Mouse (Mus musculus) lung, embryonic 16.5 days (tissue): ENCODE measurements around the gene Map3k12. TPM values are rescaled to one million over a fixed set of nuclear protein-coding genes. Genes with fewer than 3 reads are reported as not detected.
A peak's percentile ranks its signal among the peaks of the same experiment; 100 is the strongest.

Source experiments
- ATAC-seq: fragments of 200-750 bp; cut with Nextera tagmentation; 2 replicates; pipeline ENCODE4 v1.8.0; 2017; ENCODE audit warnings: low read depth, mild to moderate bottlenecking, moderate library complexity
- H3K27ac ChIP-seq: fragments of 300-500 bp; sonication (generic); 2 replicates; pipeline ENCODE4 v1.5.1; 2014; ENCODE audit warnings: mild to moderate bottlenecking, control low read depth, low read length
- H3K27me3 ChIP-seq: fragments of 300-500 bp; sonication (generic); 2 replicates; pipeline ENCODE4 v1.6.1; 2014; ENCODE audit warnings: low read depth, low read length, mixed read lengths; ENCODE audit not compliant: control insufficient read depth, insufficient read depth
- H3K36me3 ChIP-seq: fragments of 300-500 bp; sonication (generic); 2 replicates; pipeline ENCODE4 v1.6.1; 2014; ENCODE audit warnings: low read length; ENCODE audit not compliant: control insufficient read depth, insufficient read depth
- H3K4me1 ChIP-seq: fragments of 300-500 bp; sonication (generic); replicated peaks from 2 replicates; pipeline ENCODE4 v1.6.1; 2014; ENCODE audit warnings: low read length, mixed read lengths; ENCODE audit not compliant: control insufficient read depth, insufficient read depth
- H3K4me2 ChIP-seq: fragments of 300-500 bp; sonication (generic); 2 replicates; pipeline ENCODE4 v1.6.1; 2014; ENCODE audit warnings: low read depth, low read length, control low read depth
- H3K4me3 ChIP-seq: fragments of 300-500 bp; sonication (generic); 2 replicates; pipeline ENCODE4 v1.5.1; 2014; ENCODE audit warnings: mild to moderate bottlenecking, low read length, control low read depth
- H3K9ac ChIP-seq: fragments of 300-500 bp; sonication (generic); 2 replicates; pipeline ENCODE4 v1.6.1; 2014; ENCODE audit warnings: low read length, control low read depth
- H3K9me3 ChIP-seq: fragments of 300-500 bp; sonication (generic); 2 replicates; pipeline ENCODE4 v1.6.1; 2016; ENCODE audit warnings: low read length; ENCODE audit not compliant: control insufficient read depth
- WGBS: fragments of 180-500 bp; shearing (Covaris S2); extraction: QIAGEN DNeasy Blood & Tissue Kit; methylation state at CpG from one replicate; pipeline ENCODE4 v1.1.7; 2014; 5-methylcytosine and 5-hydroxymethylcytosine counted together
- polyA plus RNA-seq: library from polyadenylated mRNA; unstranded; fragments of >200 nt; fragmentation: Nextera tagmentation; extraction: Ambion mirVana; gene quantifications from 2 replicates; pipeline ENCODE4 v1.2.1, GENCODE M21; 2015

Gene Map3k12
- polyA plus RNA-seq, 1 experiment from 2014 or later, result 13.2 TPM

DNA sequence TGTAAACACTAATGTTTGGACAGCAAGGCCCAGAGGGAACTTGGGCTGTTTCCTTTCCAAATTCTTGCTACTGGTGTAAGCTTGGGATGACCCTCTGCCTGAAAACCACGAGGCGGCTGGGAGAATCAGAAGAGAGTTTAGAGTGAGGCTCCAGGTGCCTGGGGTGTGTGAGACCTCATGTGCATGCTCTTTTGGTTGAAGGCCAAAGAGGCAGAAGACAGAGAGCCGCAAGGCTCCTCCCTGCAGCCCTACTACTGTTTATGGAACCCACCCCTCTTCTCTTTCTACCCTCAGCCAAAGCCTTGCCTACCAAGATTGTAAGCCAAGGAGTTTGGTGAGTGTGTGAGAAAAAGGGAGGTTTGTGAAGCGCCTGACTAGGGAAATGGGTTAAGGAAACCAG is 1.1 kb downstream of the Map3k12 start:
- no peak for ATAC-seq
- Histone ChIP-seq H3K4me2 (peak overlapping the region; percentile 89), H3K9ac (peak overlapping the region; percentile 64), H3K27me3 (no peaks in the 10 kb centered on the region), H3K36me3 (no peaks in the 10 kb centered on the region), H3K27ac (peak overlapping the region; percentile 33; the same call in 1 of the 2 replicates), H3K4me3 (peak overlapping the region; percentile 60), H3K4me1 (peaks cover 26% of the 10 kb centered on the region), H3K9me3 (no peaks in the 10 kb centered on the region)
- 42% methylated on average over 4 of the region's 4 CpGs for WGBS

DNA sequence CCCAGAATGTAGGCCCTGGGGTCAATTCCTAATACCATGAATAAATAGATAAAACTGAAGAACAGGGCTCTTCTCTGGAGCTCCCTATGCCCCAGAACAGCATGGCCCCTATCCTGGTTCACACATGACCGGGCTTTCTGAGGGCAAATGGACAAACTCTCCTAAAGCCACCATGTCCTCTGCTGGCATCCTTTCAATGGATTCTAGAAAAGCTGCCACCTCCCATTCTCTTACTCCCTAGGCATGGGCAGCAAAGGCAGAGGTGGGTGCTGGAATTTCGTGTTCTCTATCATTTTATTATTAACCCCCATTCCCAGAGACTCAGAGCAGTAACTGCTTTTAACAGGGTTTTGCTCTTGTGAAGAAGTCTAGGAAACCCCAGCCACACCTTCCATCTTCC is 1.6 kb downstream of the Map3k12 start:
- H3K4me1 ChIP-seq, result peaks cover 26% of the 10 kb centered on the region
- no peak overlapping the region for H3K27ac ChIP-seq
- H3K9me3 ChIP-seq, result no peaks in the 10 kb centered on the region
- H3K9ac ChIP-seq, result no peak overlapping the region
- H3K36me3 ChIP-seq, result no peaks in the 10 kb centered on the region
- H3K4me3 ChIP-seq, result no peak overlapping the region
- no peak for ATAC-seq
- H3K27me3 ChIP-seq, result no peaks in the 10 kb centered on the region
- WGBS, result 79% methylated on average over 2 of the region's 2 CpGs
- 0 out of 2 replicates have a peak overlapping the region, but pooled peaks have one; percentile 89 for H3K4me2 ChIP-seq

DNA sequence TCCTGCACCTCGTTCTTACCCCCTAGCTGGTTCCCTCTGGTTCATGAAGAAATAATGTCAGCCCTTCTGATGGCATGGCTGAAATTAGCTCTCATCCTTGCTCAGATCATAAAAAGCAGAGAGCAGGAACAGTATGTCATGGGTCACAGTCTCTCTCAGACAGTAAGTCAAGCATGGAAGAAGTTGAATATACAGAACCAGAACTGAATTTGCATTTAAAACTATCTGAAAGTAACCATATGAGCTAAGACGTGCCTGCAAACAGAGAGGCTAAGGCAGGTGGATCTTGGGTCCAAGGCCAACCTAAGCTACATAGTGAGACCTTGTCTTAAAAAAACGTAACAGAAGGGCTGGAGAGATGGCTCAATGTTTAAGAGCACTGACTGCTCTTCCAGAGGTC is 3.9 kb downstream of the Map3k12 start:
- ATAC-seq, result no peak
- no peak overlapping the region for H3K27ac ChIP-seq
- H3K9ac ChIP-seq, result no peak overlapping the region
- no peak overlapping the region for H3K4me3 ChIP-seq
- WGBS, result 73% methylated on average over 3 of the region's 3 CpGs
- H3K36me3 ChIP-seq, result no peaks in the 10 kb centered on the region
- peaks cover 25% of the 10 kb centered on the region for H3K4me1 ChIP-seq
- H3K27me3 ChIP-seq, result no peaks in the 10 kb centered on the region
- no peak overlapping the region for H3K4me2 ChIP-seq
- H3K9me3 ChIP-seq, result no peaks in the 10 kb centered on the region

DNA sequence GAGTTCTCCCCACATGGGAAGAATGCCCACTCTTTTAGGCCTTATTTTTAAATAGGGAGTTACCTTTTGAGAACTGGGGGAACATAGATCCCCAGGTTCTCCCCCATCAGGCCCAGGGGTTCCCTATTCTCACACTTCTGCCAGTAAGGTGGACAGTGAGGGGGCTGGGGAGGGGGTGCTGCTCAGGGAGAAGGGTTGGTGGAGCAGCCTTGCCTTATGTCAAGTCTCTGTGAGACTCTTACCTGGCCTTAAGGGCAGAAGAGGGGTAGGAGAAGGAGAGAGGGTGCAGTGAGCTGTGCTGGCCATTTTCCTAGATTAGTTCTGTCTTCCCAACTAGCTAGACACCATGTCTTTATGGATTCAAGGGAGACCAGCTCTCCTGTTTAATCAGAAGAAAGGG is 4.4 kb downstream of the Map3k12 start:
- H3K27me3 ChIP-seq, result no peaks in the 10 kb centered on the region
- H3K36me3 ChIP-seq, result no peaks in the 10 kb centered on the region
- no peak overlapping the region for H3K4me3 ChIP-seq
- no peak for ATAC-seq
- H3K27ac ChIP-seq, result no peak overlapping the region
- H3K9ac ChIP-seq, result no peak overlapping the region
- H3K4me2 ChIP-seq, result no peak overlapping the region
- H3K9me3 ChIP-seq, result no peaks in the 10 kb centered on the region
- peaks cover 25% of the 10 kb centered on the region for H3K4me1 ChIP-seq

DNA sequence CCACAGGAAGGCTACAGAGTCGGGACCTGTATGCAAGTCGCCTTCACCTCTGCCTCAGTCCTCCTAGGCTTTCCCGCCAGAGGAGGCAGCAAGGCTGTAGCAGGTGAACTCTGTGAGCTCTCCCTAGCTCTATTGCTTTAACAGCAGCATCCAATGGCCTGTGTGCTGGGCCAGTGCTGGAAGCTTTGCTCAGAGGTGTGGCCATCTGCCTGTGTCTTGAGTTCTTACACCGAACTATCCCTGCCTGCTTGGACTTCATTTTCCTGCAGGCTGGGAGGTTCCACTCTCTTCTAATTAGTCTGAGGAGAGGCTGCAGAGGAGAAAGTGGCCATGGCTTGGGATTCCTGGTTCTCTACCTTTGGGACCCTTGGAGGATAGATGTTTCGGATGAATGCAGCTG is 4.9 kb downstream of the Map3k12 start:
- Histone ChIP-seq H3K27me3 (no peaks in the 10 kb centered on the region), H3K4me1 (peaks cover 25% of the 10 kb centered on the region), H3K27ac (no peak overlapping the region), H3K36me3 (no peaks in the 10 kb centered on the region), H3K9ac (no peak overlapping the region), H3K4me2 (no peak overlapping the region), H3K9me3 (no peaks in the 10 kb centered on the region), H3K4me3 (no peak overlapping the region)
- no peak for ATAC-seq
- 51% methylated on average over 5 of the region's 5 CpGs for WGBS

DNA sequence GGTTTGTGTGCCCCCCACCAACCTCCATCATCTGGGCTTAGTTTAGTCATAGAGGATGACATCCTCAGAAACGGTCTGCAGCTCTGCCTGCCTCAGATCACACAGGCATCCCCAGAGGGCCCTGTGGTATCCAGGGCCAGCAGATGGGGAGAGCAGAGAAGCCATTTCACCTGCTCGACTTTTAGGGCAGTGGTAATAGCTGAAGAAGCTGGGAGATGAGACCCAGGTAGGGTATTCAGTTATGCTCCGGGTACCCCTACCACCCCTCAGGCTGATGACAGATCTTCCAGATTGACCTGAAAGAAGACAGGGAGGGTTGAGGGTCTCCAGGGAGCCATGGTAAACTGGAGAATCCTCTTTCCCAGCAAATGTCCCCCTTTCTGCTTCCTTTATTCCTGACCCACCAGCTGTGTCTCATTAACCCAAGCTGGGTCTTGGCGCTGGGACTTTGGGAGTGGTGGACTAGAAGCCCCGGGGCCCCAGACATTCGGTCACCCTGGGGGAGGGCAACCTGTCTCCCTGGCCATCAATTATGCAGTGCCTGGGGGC is 5.5 kb downstream of the Map3k12 start:
- WGBS, result 15% methylated on average over 6 of the region's 6 CpGs
- no peak overlapping the region for H3K27ac ChIP-seq
- H3K9ac ChIP-seq, result peak overlapping the region; percentile 52

DNA sequence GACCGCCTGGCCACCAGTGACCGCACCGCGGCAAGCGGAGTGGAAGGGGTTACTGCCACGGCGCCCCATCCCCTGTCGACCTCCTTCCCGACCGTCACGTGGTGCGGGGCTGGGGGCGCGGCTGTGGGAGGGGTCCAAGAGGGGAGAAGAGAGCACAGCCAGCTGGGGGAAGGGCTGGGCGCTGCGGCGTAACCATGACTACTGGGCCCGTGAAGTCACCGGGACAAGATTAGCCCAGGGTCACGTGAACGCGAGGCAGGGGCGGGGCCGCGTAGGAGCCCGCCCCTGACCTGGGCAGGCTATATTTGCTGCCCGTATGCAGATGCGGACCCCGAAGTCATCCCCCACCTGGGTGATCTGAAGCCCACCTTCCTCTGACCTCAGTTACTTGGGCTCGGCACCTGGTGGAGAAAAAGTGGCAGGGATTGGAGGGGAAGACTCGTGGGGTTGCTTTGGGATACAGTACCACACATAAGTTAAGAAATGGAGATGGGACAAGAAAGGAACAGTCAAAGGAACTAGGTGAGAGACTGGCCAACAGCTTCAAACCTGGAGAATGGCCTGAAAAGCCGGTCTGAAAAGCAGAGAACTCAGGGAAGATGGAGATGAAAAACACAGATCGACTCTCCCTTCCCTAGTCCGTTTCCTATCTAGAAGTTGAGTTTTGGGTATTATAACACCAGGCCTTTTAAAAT is 6.1 kb downstream of the Map3k12 start:
- Histone ChIP-seq H3K4me3 (peak overlapping the region; percentile 65), H3K27me3 (no peaks in the 10 kb centered on the region), H3K9me3 (no peaks in the 10 kb centered on the region), H3K4me1 (peaks cover 21% of the 10 kb centered on the region), H3K4me2 (peak overlapping the region; percentile 94), H3K9ac (peak overlapping the region; percentile 52), H3K36me3 (no peaks in the 10 kb centered on the region), H3K27ac (peak overlapping the region; percentile 72)
- WGBS, result 2% methylated on average over 34 of the region's 34 CpGs
- ATAC-seq, result peak; percentile 96

More for the DNA sequence above, 5.5 kb downstream of the Map3k12 start:
- no peaks in the 10 kb centered on the region for H3K36me3 ChIP-seq
- peaks cover 25% of the 10 kb centered on the region for H3K4me1 ChIP-seq
- no peaks in the 10 kb centered on the region for H3K9me3 ChIP-seq
- ATAC-seq, result no peak
- peak overlapping the region; percentile 65 for H3K4me3 ChIP-seq
- H3K4me2 ChIP-seq, result peak overlapping the region; percentile 94
- no peaks in the 10 kb centered on the region for H3K27me3 ChIP-seq

DNA sequence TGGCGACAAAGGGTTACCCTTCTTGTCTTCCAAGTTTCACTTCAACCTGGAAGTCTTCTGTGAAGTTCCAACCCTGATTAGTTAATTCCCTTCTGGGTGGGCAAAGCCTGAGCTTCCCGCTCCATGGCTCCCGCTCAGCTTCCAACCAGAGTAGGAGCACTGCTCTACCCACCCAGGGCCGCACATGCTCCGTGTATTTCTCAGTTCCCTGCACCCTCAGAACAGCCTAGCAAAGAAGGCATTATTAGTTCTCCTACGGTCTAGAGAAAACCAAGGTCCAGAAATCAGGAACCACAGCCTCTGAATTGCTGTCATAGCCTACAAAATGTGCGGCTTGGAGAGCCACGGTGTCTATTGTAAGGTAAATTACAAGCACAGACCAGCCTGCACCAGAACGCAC is 6.8 kb downstream of the Map3k12 start:
- H3K9me3 ChIP-seq, result no peaks in the 10 kb centered on the region
- H3K4me1 ChIP-seq, result peaks cover 20% of the 10 kb centered on the region
- ATAC-seq, result peak; percentile 66
- H3K27me3 ChIP-seq, result no peaks in the 10 kb centered on the region
- peak overlapping the region; percentile 94 for H3K4me2 ChIP-seq
- 6% methylated on average over 9 of the region's 9 CpGs for WGBS
- peak overlapping the region; percentile 65 for H3K4me3 ChIP-seq
- peak overlapping the region; percentile 52 for H3K9ac ChIP-seq
- H3K27ac ChIP-seq, result peak overlapping the region; percentile 72
- no peaks in the 10 kb centered on the region for H3K36me3 ChIP-seq

DNA sequence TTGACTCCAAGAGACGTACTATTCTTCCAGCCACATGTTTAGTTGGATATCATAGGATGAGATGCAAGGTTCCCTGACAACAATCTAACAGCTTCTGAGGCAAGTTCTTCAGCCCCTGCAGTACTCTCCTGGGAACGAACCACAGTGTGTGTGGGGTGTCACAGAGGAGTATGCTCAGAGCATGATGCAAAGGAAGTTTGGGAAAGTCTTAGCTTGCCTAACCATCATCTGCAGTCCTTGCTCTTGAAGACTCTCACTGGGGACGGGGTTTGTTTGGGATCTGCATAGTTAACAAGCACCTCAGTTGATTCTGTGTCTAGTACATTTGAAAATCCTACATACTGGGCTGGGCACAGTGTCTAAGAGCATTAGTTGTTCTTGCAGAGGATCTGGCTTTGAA is 8.5 kb downstream of the Map3k12 start:
- Histone ChIP-seq H3K9me3 (no peaks in the 10 kb centered on the region), H3K4me1 (peaks cover 20% of the 10 kb centered on the region), H3K4me2 (no peak overlapping the region), H3K4me3 (no peak overlapping the region), H3K9ac (no peak overlapping the region), H3K27me3 (no peaks in the 10 kb centered on the region), H3K36me3 (peaks cover 3% of the 10 kb centered on the region; the same call in 1 of the 2 replicates), H3K27ac (no peak overlapping the region)
- WGBS, result 72% methylated on average over 3 of the region's 3 CpGs
- ATAC-seq, result no peak
